Mouse (Mus musculus) cortical plate, adult 2 months (tissue): ENCODE measurements around the gene Med13l.

Experiments
- CTCF ChIP-seq: fragments of 200-500 bp; IDR thresholded peaks from 2 replicates; pipeline ENCODE4 v1.5.1; 2011; ENCODE audit warnings: mild to moderate bottlenecking, control low read depth, low read length; ENCODE audit not compliant: insufficient read depth; ENCODE audit errors: extremely low read depth
- POLR2A ChIP-seq: fragments of 200-500 bp; IDR thresholded peaks from 2 replicates; pipeline ENCODE4 v1.6.1; 2011; ENCODE audit warnings: mild to moderate bottlenecking, low read length, control low read depth; ENCODE audit not compliant: insufficient read depth; ENCODE audit errors: extremely low read depth

DNA sequence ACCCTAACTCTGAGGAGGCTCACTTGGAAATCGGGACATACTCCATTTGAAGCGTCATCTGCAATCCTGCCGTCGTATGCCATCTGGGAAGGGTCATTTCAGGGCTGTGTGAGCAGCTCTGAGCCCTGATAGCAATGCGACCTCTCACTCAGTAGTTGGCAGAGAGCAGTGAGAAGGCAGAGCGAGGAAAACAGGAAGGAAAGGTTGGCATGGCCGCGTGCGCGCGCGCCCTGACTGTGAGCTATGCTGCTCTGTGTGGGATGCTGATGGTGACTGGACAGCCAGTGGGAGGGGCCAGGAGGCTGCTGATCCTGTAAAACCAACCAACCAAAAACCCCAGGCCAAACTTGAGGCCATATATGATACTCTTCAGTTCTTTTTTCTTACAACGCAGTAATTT is 46.2 kb downstream of the Med13l start:
- no peak for TF ChIP-seq POLR2A
- TF ChIP-seq CTCF = no peak
